Mouse (Mus musculus): ENCODE measurements around the gene Kdelr2.

DNA sequence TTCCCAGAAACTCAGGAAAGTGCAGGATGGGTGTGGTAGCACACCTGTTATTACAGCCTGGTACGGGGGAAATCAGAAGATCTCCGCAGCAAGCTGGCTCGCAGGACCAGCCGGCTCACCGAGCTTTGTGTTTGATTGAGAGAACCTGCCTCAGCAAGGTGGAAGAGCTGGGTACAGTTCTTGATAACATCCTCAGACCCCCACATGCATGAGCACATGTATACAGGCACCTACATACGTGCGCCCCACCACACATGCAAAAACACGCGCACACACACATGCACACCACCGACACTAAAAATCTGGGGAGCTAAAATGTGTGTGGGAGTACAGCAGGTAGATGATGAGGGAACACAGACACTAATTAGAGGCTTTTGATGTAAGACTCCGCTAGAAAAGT is 60.0 kb downstream of the Kdelr2 start:
- no peak for TF ChIP-seq CTCF (IDR thresholded peaks at IDR 0.05; ENCODE audit: low read depth)
- no peak for TF ChIP-seq EP300 (IDR thresholded peaks at IDR 0.05; ENCODE audit: low read depth)
